Mouse (Mus musculus) left cerebral cortex, postnatal 25 days (tissue): ENCODE data around the gene Gm17190. TPM values are rescaled to one million over a fixed set of nuclear protein-coding genes. Genes with fewer than 3 reads are reported as not detected.

Experiments
- total RNA-seq, 2 experiments: library from RNA; stranded (reverse); gene quantifications; 2 replicates each; pipeline ENCODE4 v1.2.3; 2021

Gm17190 gene
- total RNA-seq, 2 experiments from 2014 or later, result not detected

Other genes starting within 250 kb of the Gm17190 start
- 10 to 100 TPM; 16.8 to 19.0 TPM for gene Iqgap2, start 190.1 kb upstream of the Gm17190 start, total RNA-seq
- gene Gm20075, start 678 bp upstream of the Gm17190 start, total RNA-seq, result 10 to 100 TPM; 27.7 to 30.0 TPM
- 10 to 100 TPM; 21.6 to 39.8 TPM for gene Sv2c, start 50.5 kb downstream of the Gm17190 start, total RNA-seq